Mouse (Mus musculus) kidney, embryonic 16.5 days (tissue): ENCODE results near the gene Ift22. TPM values are rescaled to one million over a fixed set of nuclear protein-coding genes. Genes with fewer than 3 reads are reported as not detected.

Experiments used
- ATAC-seq: fragments of 200-750 bp; cut with Nextera tagmentation; 2 replicates; pipeline ENCODE4 v1.8.0; 2017; ENCODE audit warnings: moderate TSS enrichment; ENCODE audit not compliant: low FRiP score, low TSS enrichment
- H3K27ac ChIP-seq: fragments of 300-500 bp; sonication (generic); 2 replicates; pipeline ENCODE4 v1.5.1; 2014; ENCODE audit warnings: low read length
- H3K27me3 ChIP-seq: fragments of 300-500 bp; sonication (generic); 2 replicates; pipeline ENCODE4 v1.6.1; 2014; ENCODE audit warnings: low read length, control low read depth, mixed read lengths; ENCODE audit not compliant: insufficient read depth
- H3K36me3 ChIP-seq: fragments of 300-500 bp; sonication (generic); 2 replicates; pipeline ENCODE4 v1.6.1; 2014; ENCODE audit warnings: low read length, control low read depth, mixed read lengths; ENCODE audit not compliant: insufficient read depth
- H3K4me1 ChIP-seq: fragments of 300-500 bp; sonication (generic); 2 replicates; pipeline ENCODE4 v1.6.1; 2014; ENCODE audit warnings: low read length, control low read depth, mixed read lengths; ENCODE audit not compliant: insufficient read depth
- H3K4me2 ChIP-seq: fragments of 300-500 bp; sonication (generic); replicated peaks from 2 replicates; pipeline ENCODE4 v1.6.1; 2014; ENCODE audit warnings: low read depth, low read length
- H3K4me3 ChIP-seq: fragments of 300-500 bp; sonication (generic); 2 replicates; pipeline ENCODE4 v1.5.1; 2014; ENCODE audit warnings: mild to moderate bottlenecking, low read length
- H3K9ac ChIP-seq: fragments of 300-500 bp; sonication (generic); replicated peaks from 2 replicates; pipeline ENCODE4 v1.6.1; 2014; ENCODE audit warnings: low read length
- H3K9me3 ChIP-seq: fragments of 300-500 bp; sonication (generic); 2 replicates; pipeline ENCODE4 v1.6.1; 2016; ENCODE audit warnings: low read length, control low read depth
- WGBS: fragments of 180-500 bp; shearing (Covaris S2); extraction: QIAGEN DNeasy Blood & Tissue Kit; methylation state at CpG from one replicate; pipeline ENCODE4 v1.1.7; 2014; 5-methylcytosine and 5-hydroxymethylcytosine counted together
- polyA plus RNA-seq: library from polyadenylated mRNA; unstranded; fragments of >200 nt; fragmentation: Nextera tagmentation; extraction: Ambion mirVana; gene quantifications from 2 replicates; pipeline ENCODE4 v1.2.1, GENCODE M21; 2015

Ift22 gene
- polyA plus RNA-seq, 1 experiment from 2014 or later: 88.1 TPM

- no peak overlapping the region for H3K9ac ChIP-seq
- H3K4me3 ChIP-seq: no peak overlapping the region
- H3K4me1 ChIP-seq: 0 out of 2 replicates have a peak, but pooled peaks cover 8% of the 10 kb centered on the region
- no peak overlapping the region for H3K27ac ChIP-seq
- H3K36me3 ChIP-seq: peaks cover 2% of the 10 kb centered on the region; the same call in 1 of the 2 replicates
- H3K27me3 ChIP-seq: peaks cover 6% of the 10 kb centered on the region; the same call in 1 of the 2 replicates
- no peaks in the 10 kb centered on the region for H3K9me3 ChIP-seq
- 51% methylated on average over 8 of the region's 8 CpGs for WGBS
- H3K4me2 ChIP-seq: no peak overlapping the region
- ATAC-seq: no peak
These were observed 27.8 kb upstream of the Ift22 start for GRCm38 (mm10) chr5:136880101-136880500.

GRCm38 (mm10) chr5:136881380-136882009, 26.5 kb upstream of the Ift22 start:
- ATAC-seq: peak; percentile 81
- WGBS: 2% methylated on average over 39 of the region's 39 CpGs
- H3K4me1 ChIP-seq: peaks cover 8% of the 10 kb centered on the region; the same call in 1 of the 2 replicates
- peak overlapping the region; percentile 84 for H3K9ac ChIP-seq
- H3K27ac ChIP-seq: no peak overlapping the region; the same call in 1 of the 2 replicates
- H3K9me3 ChIP-seq: no peaks in the 10 kb centered on the region
- peaks cover 1% of the 10 kb centered on the region; the same call in 1 of the 2 replicates for H3K36me3 ChIP-seq
- H3K4me3 ChIP-seq: peak overlapping the region; percentile 71
- peaks cover 6% of the 10 kb centered on the region; the same call in 1 of the 2 replicates for H3K27me3 ChIP-seq
- H3K4me2 ChIP-seq: peak overlapping the region; percentile 83

- H3K27me3 ChIP-seq: peaks cover 6% of the 10 kb centered on the region; the same call in 1 of the 2 replicates
- peaks cover 15% of the 10 kb centered on the region for H3K4me1 ChIP-seq
- H3K9ac ChIP-seq: peak overlapping the region; percentile 84
- peak overlapping the region; percentile 83 for H3K4me2 ChIP-seq
- WGBS: 1% methylated on average over 47 of the region's 47 CpGs
- peak; percentile 49; the same call in 1 of the 2 replicates for ATAC-seq
- H3K4me3 ChIP-seq: peak overlapping the region; percentile 71
- H3K9me3 ChIP-seq: no peaks in the 10 kb centered on the region
- H3K27ac ChIP-seq: peak overlapping the region; percentile 65; the same call in 1 of the 2 replicates
- H3K36me3 ChIP-seq: no peaks in the 10 kb centered on the region
These were observed 25.7 kb upstream of the Ift22 start for GRCm38 (mm10) chr5:136882055-136882787.

GRCm38 (mm10) chr5:136882788-136883439, 25.0 kb upstream of the Ift22 start, which contains the start of gene Col26a1:
Col26a1 (minus strand) TSS chr5:136883209.
- Histone ChIP-seq H3K9me3 (no peaks in the 10 kb centered on the region), H3K27ac (peak within 1 kb of the TSS; percentile 65; the same call in 1 of the 2 replicates), H3K9ac (peak within 1 kb of the TSS; percentile 84), H3K36me3 (no peaks in the 10 kb centered on the region), H3K4me1 (peaks cover 20% of the 10 kb centered on the region), H3K27me3 (peaks cover 6% of the 10 kb centered on the region; the same call in 1 of the 2 replicates), H3K4me2 (peak within 1 kb of the TSS; percentile 83), H3K4me3 (peak within 1 kb of the TSS; percentile 71)
- under 1% methylated on average over 43 of the region's 44 CpGs for WGBS
- ATAC-seq: peak; percentile 36; the same call in 1 of the 2 replicates

GRCm38 (mm10) chr5:136886957-136887356, 21.0 kb upstream of the Ift22 start:
- Histone ChIP-seq H3K4me1 (peaks cover 19% of the 10 kb centered on the region), H3K36me3 (no peaks in the 10 kb centered on the region), H3K27ac (peak overlapping the region; percentile 45; the same call in 1 of the 2 replicates), H3K9me3 (no peaks in the 10 kb centered on the region), H3K27me3 (peaks cover 6% of the 10 kb centered on the region; the same call in 1 of the 2 replicates), H3K4me3 (no peak overlapping the region), H3K9ac (no peak overlapping the region), H3K4me2 (no peak overlapping the region)
- WGBS: 23% methylated on average over 7 of the region's 7 CpGs
- no peak for ATAC-seq

GRCm38 (mm10) chr5:136888539-136889355, 19.2 kb upstream of the Ift22 start:
- WGBS: 31% methylated on average over 19 of the region's 19 CpGs
- H3K4me1 ChIP-seq: peaks cover 16% of the 10 kb centered on the region
- 0 out of 2 replicates have a peak overlapping the region, but pooled peaks have one; percentile 10 for H3K4me2 ChIP-seq
- 0 out of 2 replicates have a peak, but pooled peaks have one; percentile 11 for ATAC-seq
- H3K9me3 ChIP-seq: no peaks in the 10 kb centered on the region
- H3K4me3 ChIP-seq: no peak overlapping the region
- no peaks in the 10 kb centered on the region for H3K36me3 ChIP-seq
- H3K27me3 ChIP-seq: 0 out of 2 replicates have a peak, but pooled peaks cover 2% of the 10 kb centered on the region
- peak overlapping the region; percentile 82 for H3K27ac ChIP-seq
- H3K9ac ChIP-seq: peak overlapping the region; percentile 46; the same call in 1 of the 2 replicates

- H3K36me3 ChIP-seq: no peaks in the 10 kb centered on the region
- ATAC-seq: 0 out of 2 replicates have a peak, but pooled peaks have one; percentile 31
- WGBS: 44% methylated on average over 25 of the region's 25 CpGs
- H3K27ac ChIP-seq: peak overlapping the region; percentile 37; the same call in 1 of the 2 replicates
- no peak overlapping the region for H3K9ac ChIP-seq
- no peak overlapping the region for H3K4me3 ChIP-seq
- H3K9me3 ChIP-seq: no peaks in the 10 kb centered on the region
- H3K27me3 ChIP-seq: no peaks in the 10 kb centered on the region
- peak overlapping the region; percentile 34 for H3K4me2 ChIP-seq
- H3K4me1 ChIP-seq: 0 out of 2 replicates have a peak, but pooled peaks cover 2% of the 10 kb centered on the region
These were observed 13.0 kb upstream of the Ift22 start for GRCm38 (mm10) chr5:136894840-136895528.

- no peak overlapping the region for H3K9ac ChIP-seq
- no peaks in the 10 kb centered on the region for H3K27me3 ChIP-seq
- no peak for ATAC-seq
- 50% methylated on average over 10 of the region's 10 CpGs for WGBS
- H3K4me1 ChIP-seq: 0 out of 2 replicates have a peak, but pooled peaks cover 2% of the 10 kb centered on the region
- H3K4me3 ChIP-seq: no peak overlapping the region
- H3K4me2 ChIP-seq: peak overlapping the region; percentile 34
- peak overlapping the region; percentile 37; the same call in 1 of the 2 replicates for H3K27ac ChIP-seq
- no peaks in the 10 kb centered on the region for H3K36me3 ChIP-seq
- no peaks in the 10 kb centered on the region for H3K9me3 ChIP-seq
These were observed 12.4 kb upstream of the Ift22 start for GRCm38 (mm10) chr5:136895529-136895963.
